Mouse (Mus musculus) embryonic facial prominence, embryonic 10.5 days (tissue): ENCODE measurements around the gene Slc17a7. TPM values are rescaled to one million over a fixed set of nuclear protein-coding genes. Genes with fewer than 3 reads are reported as not detected.
A peak's percentile ranks its signal among the peaks of the same experiment; 100 is the strongest.
"Not testable (repeated sequence)": the region's sequence is repeated elsewhere in the genome, so short reads cannot be mapped to it uniquely, and the experiment has no call there.

Source experiments
- DNase-seq: peaks from one replicate; pipeline ENCODE4 v3.0.0-alpha.2; 2017; ENCODE audit warnings: low spot score
- H3K27ac ChIP-seq: fragments of 300-500 bp; sonication (generic); replicated peaks from 2 replicates; pipeline ENCODE4 v1.5.1; 2016; ENCODE audit warnings: mild to moderate bottlenecking
- H3K27me3 ChIP-seq: fragments of 300-500 bp; sonication (generic); replicated peaks from 2 replicates; pipeline ENCODE4 v1.6.1; 2016; ENCODE audit warnings: low read depth, mild to moderate bottlenecking; ENCODE audit not compliant: poor library complexity, severe bottlenecking
- H3K36me3 ChIP-seq: fragments of 300-500 bp; sonication (generic); replicated peaks from 2 replicates; pipeline ENCODE4 v1.6.1; 2016; ENCODE audit warnings: mild to moderate bottlenecking, moderate library complexity
- H3K4me1 ChIP-seq: fragments of 300-500 bp; sonication (generic); 2 replicates; pipeline ENCODE4 v1.6.1; 2016
- H3K4me3 ChIP-seq: fragments of 300-500 bp; sonication (generic); 2 replicates; pipeline ENCODE4 v1.5.1; 2016; ENCODE audit warnings: mild to moderate bottlenecking, moderate library complexity
- H3K9me3 ChIP-seq: fragments of 300-500 bp; sonication (generic); 2 replicates; pipeline ENCODE4 v1.6.1; 2016; ENCODE audit warnings: mild to moderate bottlenecking
- WGBS: fragments of 180-500 bp; shearing (Covaris S2); methylation state at CpG from one replicate; pipeline ENCODE4 v1.1.7; 2016; 5-methylcytosine and 5-hydroxymethylcytosine counted together
- polyA plus RNA-seq: library from polyadenylated mRNA; unstranded; fragments of >200 nt; fragmentation: Nextera tagmentation; extraction: Ambion mirVana; gene quantifications from 2 replicates; pipeline ENCODE4 v1.2.1, GENCODE M21; 2016

Gene Slc17a7
- 0.74 and 1.2 TPM in 2 replicates for polyA plus RNA-seq

GRCm38 (mm10) chr7:45163735-45164490, at the start of gene Slc17a7:
Gene Slc17a7 (plus strand): TSS chr7:45163949.
- Histone ChIP-seq H3K9me3 (peaks cover 3% of the 10 kb centered on the region), H3K4me3 (peak within 1 kb of the TSS; percentile 57), H3K36me3 (peaks cover 23% of the 10 kb centered on the region), H3K27ac (no peak within 1 kb of the TSS), H3K4me1 (peaks cover 26% of the 10 kb centered on the region), H3K27me3 (peaks cover 68% of the 10 kb centered on the region)
- 2% methylated on average over 41 of the region's 41 CpGs for WGBS
- DNase-seq = peak; percentile 60

GRCm38 (mm10) chr7:45117566-45117965, 46.2 kb upstream of the Slc17a7 start:
- no peak overlapping the region for H3K27ac ChIP-seq
- WGBS = 83% methylated on average over 8 of the region's 8 CpGs
- peaks cover 51% of the 10 kb centered on the region for H3K36me3 ChIP-seq

GRCm38 (mm10) chr7:45118336-45118735, 45.4 kb upstream of the Slc17a7 start:
- H3K27me3 ChIP-seq = no peaks in the 10 kb centered on the region
- H3K9me3 ChIP-seq = no peaks in the 10 kb centered on the region
- no peak for DNase-seq
- no peak overlapping the region for H3K27ac ChIP-seq
- 94% methylated on average over 6 of the region's 6 CpGs for WGBS
- H3K4me3 ChIP-seq = no peak overlapping the region
- H3K36me3 ChIP-seq = peaks cover 59% of the 10 kb centered on the region
- H3K4me1 ChIP-seq = peaks cover 25% of the 10 kb centered on the region

More at GRCm38 (mm10) chr7:45117566-45117965, 46.2 kb upstream of the Slc17a7 start:
- no peaks in the 10 kb centered on the region for H3K9me3 ChIP-seq
- H3K4me1 ChIP-seq = peaks cover 18% of the 10 kb centered on the region
- H3K27me3 ChIP-seq = no peaks in the 10 kb centered on the region
- H3K4me3 ChIP-seq = no peak overlapping the region
- no peak for DNase-seq

- Histone ChIP-seq H3K9me3 (no peaks in the 10 kb centered on the region), H3K27me3 (no peaks in the 10 kb centered on the region), H3K4me1 (peaks cover 32% of the 10 kb centered on the region), H3K36me3 (peaks cover 64% of the 10 kb centered on the region), H3K27ac (no peak overlapping the region), H3K4me3 (0 out of 2 replicates have a peak overlapping the region, but pooled peaks have one; percentile 33)
- 86% methylated on average over 5 of the region's 5 CpGs for WGBS
- DNase-seq = no peak
These were observed 43.7 kb upstream of the Slc17a7 start for GRCm38 (mm10) chr7:45119780-45120709.

GRCm38 (mm10) chr7:45121404-45121803, 42.3 kb upstream of the Slc17a7 start:
- Histone ChIP-seq H3K4me3 (peak overlapping the region; percentile 33; the same call in 1 of the 2 replicates), H3K27me3 (no peaks in the 10 kb centered on the region), H3K4me1 (peaks cover 46% of the 10 kb centered on the region), H3K36me3 (peaks cover 77% of the 10 kb centered on the region), H3K9me3 (no peaks in the 10 kb centered on the region), H3K27ac (no peak overlapping the region)
- WGBS = 78% methylated on average over 8 of the region's 8 CpGs
- no peak for DNase-seq

DNA sequence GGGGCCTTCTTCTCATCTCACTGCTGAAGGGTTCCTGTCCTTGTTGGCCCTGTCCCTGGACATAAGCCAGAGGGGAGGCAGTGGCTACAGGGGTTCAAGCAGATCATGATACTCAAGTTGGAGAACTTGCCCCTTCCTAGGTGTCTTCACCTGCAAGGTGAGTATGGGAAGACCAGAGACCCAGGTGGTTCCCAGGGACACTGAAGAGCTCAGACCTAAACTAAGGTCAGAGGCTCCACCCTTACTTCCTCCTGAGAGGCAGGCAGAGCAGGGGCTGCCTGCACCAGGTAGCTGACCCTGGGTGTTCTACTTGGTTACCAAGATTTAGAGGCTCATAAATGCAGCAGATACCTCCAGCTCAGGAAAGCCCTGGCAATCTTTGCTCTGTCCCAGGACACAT, 41.8 kb upstream of the Slc17a7 start:
- no peak for DNase-seq
- peaks cover 83% of the 10 kb centered on the region for H3K36me3 ChIP-seq
- H3K4me3 ChIP-seq = peak overlapping the region; percentile 33; the same call in 1 of the 2 replicates
- H3K27ac ChIP-seq = no peak overlapping the region
- peaks cover 51% of the 10 kb centered on the region for H3K4me1 ChIP-seq
- H3K27me3 ChIP-seq = no peaks in the 10 kb centered on the region
- no peaks in the 10 kb centered on the region for H3K9me3 ChIP-seq

GRCm38 (mm10) chr7:45122561-45123185, 41.1 kb upstream of the Slc17a7 start:
- H3K9me3 ChIP-seq = no peaks in the 10 kb centered on the region
- 87% methylated on average over 15 of the region's 15 CpGs for WGBS
- H3K4me3 ChIP-seq = peak overlapping the region; percentile 88
- H3K36me3 ChIP-seq = peaks cover 88% of the 10 kb centered on the region
- peaks cover 55% of the 10 kb centered on the region for H3K4me1 ChIP-seq
- H3K27me3 ChIP-seq = no peaks in the 10 kb centered on the region
- no peak for DNase-seq
- peak overlapping the region; percentile 96 for H3K27ac ChIP-seq

DNA sequence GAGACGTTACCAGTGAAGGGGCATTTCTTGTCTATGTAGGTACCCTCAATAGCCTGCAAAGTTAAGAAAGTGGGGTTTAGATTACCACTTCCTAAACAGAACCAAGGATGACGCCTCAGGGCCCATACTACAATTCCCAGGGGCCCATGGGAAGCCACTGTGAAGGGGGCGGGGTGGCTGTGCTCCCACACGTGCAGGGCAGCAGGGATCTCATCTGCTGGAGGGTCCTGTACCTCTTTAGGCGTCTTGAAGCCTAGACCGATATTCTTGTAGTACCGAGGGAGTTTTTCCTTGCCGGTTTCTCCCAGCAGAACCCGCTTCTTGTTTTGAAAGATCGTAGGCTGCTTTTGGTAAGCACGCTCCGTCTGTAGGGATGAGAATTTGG, 40.6 kb upstream of the Slc17a7 start:
- WGBS = 27% methylated on average over 12 of the region's 12 CpGs
- DNase-seq = peak; percentile 36
- Histone ChIP-seq H3K27ac (peak overlapping the region; percentile 96), H3K9me3 (no peaks in the 10 kb centered on the region), H3K36me3 (peaks cover 86% of the 10 kb centered on the region), H3K4me1 (peaks cover 53% of the 10 kb centered on the region), H3K27me3 (no peaks in the 10 kb centered on the region), H3K4me3 (peak overlapping the region; percentile 88)

GRCm38 (mm10) chr7:45124224-45125143, 39.3 kb upstream of the Slc17a7 start, which contains the start of gene Rps11:
Gene Rps11 (minus strand): TSS chr7:45124439.
- WGBS = under 1% methylated on average over 59 of the region's 59 CpGs
- H3K27ac ChIP-seq = peak within 1 kb of the TSS; percentile 96
- H3K4me1 ChIP-seq = peaks cover 58% of the 10 kb centered on the region
- no peaks in the 10 kb centered on the region for H3K9me3 ChIP-seq
- peak; percentile 99 for DNase-seq
- peak within 1 kb of the TSS; percentile 88 for H3K4me3 ChIP-seq
- H3K36me3 ChIP-seq = peaks cover 73% of the 10 kb centered on the region
- H3K27me3 ChIP-seq = no peaks in the 10 kb centered on the region

DNA sequence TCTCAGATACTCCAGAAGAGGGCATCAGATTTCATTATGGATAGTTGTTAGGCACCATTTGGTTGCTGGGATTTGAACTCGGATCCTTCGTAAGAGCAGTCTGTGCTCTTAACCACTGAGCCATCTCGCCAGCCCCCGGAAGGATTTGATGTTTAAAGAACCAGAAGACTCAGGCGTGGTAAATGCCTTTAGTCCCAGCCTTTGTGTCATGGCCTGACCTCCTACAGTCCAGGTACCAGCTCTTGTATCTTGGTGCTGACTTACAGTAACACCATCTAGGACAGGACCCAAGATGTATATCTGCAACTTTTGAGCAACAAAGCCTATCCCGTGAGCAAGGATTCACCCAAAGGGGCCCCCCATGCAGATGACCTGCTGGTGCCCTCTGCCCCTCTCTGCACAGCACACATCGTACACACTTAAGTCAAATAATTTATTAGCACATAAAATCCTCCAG, 38.6 kb upstream of the Slc17a7 start:
- Histone ChIP-seq H3K4me3 (peak overlapping the region; percentile 88), H3K9me3 (no peaks in the 10 kb centered on the region), H3K27me3 (no peaks in the 10 kb centered on the region), H3K4me1 (peaks cover 65% of the 10 kb centered on the region), H3K27ac (peak overlapping the region; percentile 96; the same call in 1 of the 2 replicates), H3K36me3 (peaks cover 66% of the 10 kb centered on the region)
- peak; percentile 61 for DNase-seq
- 18% methylated on average over 7 of the region's 7 CpGs for WGBS

GRCm38 (mm10) chr7:45125649-45126048, 38.1 kb upstream of the Slc17a7 start:
- 63% methylated on average over 5 of the region's 5 CpGs for WGBS
- peaks cover 61% of the 10 kb centered on the region for H3K36me3 ChIP-seq
- H3K4me3 ChIP-seq = peak overlapping the region; percentile 88
- peak; percentile 23 for DNase-seq
- not testable (repeated sequence) for H3K9me3 ChIP-seq, H3K27me3 ChIP-seq
- H3K4me1 ChIP-seq = peaks cover 66% of the 10 kb centered on the region
- H3K27ac ChIP-seq = peak overlapping the region; percentile 100
